Mouse (Mus musculus) MEL (cell line): ENCODE measurements around the gene Sparcl1. TPM values are rescaled to one million over a fixed set of nuclear protein-coding genes. Genes with fewer than 3 reads are reported as not detected.

Source experiments
- DNase-seq: peaks from one replicate; pipeline ENCODE4 v3.0.0; 2011; ENCODE audit warnings: low read depth, low spot score
- H3K27ac ChIP-seq: 2 replicates; pipeline ENCODE4 v1.5.1; 2012; ENCODE audit warnings: low read depth, mild to moderate bottlenecking, control low read depth, low read length, moderate library complexity; ENCODE audit not compliant: control insufficient read depth
- H3K27me3 ChIP-seq, 2 experiments: fragments of 150-350 bp in 1 of 2; sonication (generic) in 1 of 2; 2 replicates each; pipeline ENCODE4 v1.6.1; 2012; ENCODE audit warnings: low read length in 2 of 2, mild to moderate bottlenecking in 2 of 2, improper control_type of control experiment in 1 of 2, moderate library complexity in 1 of 2; ENCODE audit not compliant: insufficient read depth in 2 of 2, control insufficient read depth in 1 of 2
- H3K36me3 ChIP-seq, 2 experiments: 2 replicates each; pipeline ENCODE4 v1.6.1; 2012 to 2014; ENCODE audit warnings: low read length in 2 of 2, improper control_type of control experiment in 1 of 2, inconsistent platforms in 1 of 2, mild to moderate bottlenecking in 1 of 2; ENCODE audit not compliant: insufficient read depth in 2 of 2, control insufficient read depth in 1 of 2
- H3K4me1 ChIP-seq, 2 experiments: fragments of 150-350 bp in 1 of 2; sonication (generic) in 1 of 2; 2 replicates each; pipeline ENCODE4 v1.6.1; 2012; ENCODE audit warnings: low read length in 2 of 2, improper control_type of control experiment in 1 of 2, mild to moderate bottlenecking in 1 of 2; ENCODE audit not compliant: insufficient read depth in 2 of 2, control insufficient read depth in 1 of 2
- H3K4me3 ChIP-seq, 2 experiments: fragments of 150-350 bp in 1 of 2; sonication (generic) in 1 of 2; 2 replicates each; pipeline ENCODE4 v1.5.1; 2012; ENCODE audit warnings: low read depth in 2 of 2, low read length in 2 of 2, mild to moderate bottlenecking in 2 of 2, moderate library complexity in 2 of 2, control low read depth in 1 of 2, improper control_type of control experiment in 1 of 2; ENCODE audit not compliant: control insufficient read depth in 1 of 2, insufficient read depth in 1 of 2
- H3K79me2 ChIP-seq: 2 replicates; pipeline ENCODE4 v1.6.1; 2012; ENCODE audit warnings: mild to moderate bottlenecking, low read length, moderate library complexity; ENCODE audit not compliant: control insufficient read depth, poor library complexity, insufficient read depth
- H3K9ac ChIP-seq: 2 replicates; pipeline ENCODE4 v1.6.1; 2012; ENCODE audit warnings: low read depth, mild to moderate bottlenecking, control low read depth, low read length, moderate library complexity; ENCODE audit not compliant: control insufficient read depth, poor library complexity, severe bottlenecking
- H3K9me3 ChIP-seq: fragments of 150-350 bp; sonication (generic); replicated peaks from 2 replicates; pipeline ENCODE4 v1.6.1; 2012; ENCODE audit warnings: mild to moderate bottlenecking, low read length, improper control_type of control experiment, moderate library complexity; ENCODE audit not compliant: insufficient read depth
- CHD2 ChIP-seq: IDR thresholded peaks from 2 replicates; pipeline ENCODE4 v1.6.1; 2011; ENCODE audit warnings: low read length, improper control_type of control experiment
- E2F4 ChIP-seq: IDR thresholded peaks from 2 replicates; pipeline ENCODE4 v1.6.1; 2011; ENCODE audit warnings: low read depth, low read length, improper control_type of control experiment, borderline replicate concordance
- ELF1 ChIP-seq: IDR thresholded peaks from 2 replicates; pipeline ENCODE4 v1.6.1; 2014; ENCODE audit warnings: low read depth, mild to moderate bottlenecking, inconsistent platforms, low read length, improper control_type of control experiment, moderate library complexity
- GATA1 ChIP-seq: IDR thresholded peaks from 2 replicates; pipeline ENCODE4 v1.6.1; 2011; ENCODE audit warnings: low read depth, low read length, improper control_type of control experiment
- MAFK ChIP-seq: IDR thresholded peaks from 2 replicates; pipeline ENCODE4 v1.6.1; 2011; ENCODE audit warnings: low read depth, mild to moderate bottlenecking, low read length, improper control_type of control experiment, borderline replicate concordance
- MAX ChIP-seq: IDR thresholded peaks from 2 replicates; pipeline ENCODE4 v1.6.1; 2011; ENCODE audit warnings: low read length, improper control_type of control experiment
- MXI1 ChIP-seq: IDR thresholded peaks from 2 replicates; pipeline ENCODE4 v1.6.1; 2011; ENCODE audit warnings: mild to moderate bottlenecking, low read depth, low read length, improper control_type of control experiment
- MYC ChIP-seq: IDR thresholded peaks from 2 replicates; pipeline ENCODE4 v1.6.1; 2011; ENCODE audit warnings: low read depth, mild to moderate bottlenecking, low read length, improper control_type of control experiment, moderate library complexity
- NELFE ChIP-seq: IDR thresholded peaks from 2 replicates; pipeline ENCODE4 v1.6.1; 2011; ENCODE audit warnings: low read depth, low read length, improper control_type of control experiment
- NRF1 ChIP-seq: IDR thresholded peaks from 2 replicates; pipeline ENCODE4 v1.6.1; 2014; ENCODE audit warnings: low read depth, mild to moderate bottlenecking, inconsistent platforms, low read length, improper control_type of control experiment, moderate library complexity; ENCODE audit not compliant: poor library complexity, insufficient read depth, severe bottlenecking
- POLR2AphosphoS2 ChIP-seq: IDR thresholded peaks from 2 replicates; pipeline ENCODE4 v1.6.1; 2011; ENCODE audit warnings: low read length, improper control_type of control experiment
- SIN3A ChIP-seq: IDR thresholded peaks from 2 replicates; pipeline ENCODE4 v1.6.1; 2012; ENCODE audit warnings: low read length, improper control_type of control experiment, inconsistent platforms
- SMC3 ChIP-seq: IDR thresholded peaks from 2 replicates; pipeline ENCODE4 v1.6.1; 2011; ENCODE audit warnings: low read depth, low read length, improper control_type of control experiment
- TCF12 ChIP-seq: IDR thresholded peaks from 2 replicates; pipeline ENCODE4 v1.6.1; 2014; ENCODE audit warnings: low read depth, mild to moderate bottlenecking, inconsistent platforms, low read length, improper control_type of control experiment, moderate library complexity
- USF1 ChIP-seq: IDR thresholded peaks from 2 replicates; pipeline ENCODE4 v1.6.1; 2014; ENCODE audit warnings: low read depth, mild to moderate bottlenecking, inconsistent platforms, low read length, improper control_type of control experiment, moderate library complexity
- USF2 ChIP-seq, 2 experiments: IDR thresholded peaks; 2 replicates each; pipeline ENCODE4 v1.6.1; 2011 to 2012; ENCODE audit warnings: improper control_type of control experiment in 2 of 2, low read length in 2 of 2, borderline replicate concordance in 1 of 2, inconsistent platforms in 1 of 2, low read depth in 1 of 2, mild to moderate bottlenecking in 1 of 2; ENCODE audit not compliant: insufficient read depth in 1 of 2
- ZKSCAN1 ChIP-seq: IDR thresholded peaks from 2 replicates; pipeline ENCODE4 v1.6.1; 2012; ENCODE audit warnings: low read depth, mild to moderate bottlenecking, inconsistent platforms, low read length, improper control_type of control experiment, moderate library complexity
- ZNF384 ChIP-seq: IDR thresholded peaks from 2 replicates; pipeline ENCODE4 v1.6.1; 2012; ENCODE audit warnings: low read depth, mild to moderate bottlenecking, inconsistent platforms, low read length, improper control_type of control experiment
- polyA plus RNA-seq, 2 experiments: library from polyadenylated mRNA; stranded (reverse) in 1 of 2; unstranded in 1 of 2; fragments of >175 nt in 1 of 2; fragments of >200 nt in 1 of 2; gene quantifications; 2 replicates each; pipeline versions ENCODE4 v1.2.1 to v1.2.4; 2012; ENCODE audit warnings: low replicate concordance in 2 of 2, low read depth in 1 of 2; ENCODE audit not compliant: insufficient read length in 2 of 2, insufficient read depth in 1 of 2, missing spikeins in 1 of 2
- total RNA-seq: library from RNA; depleted of rRNA; stranded (reverse); fragments of 300-350 nt; gene quantifications from 2 replicates; pipeline ENCODE4 v1.2.3, GENCODE M21; 2012

Gene Sparcl1
- total and polyA plus RNA-seq, 3 experiments: not detected

DNA sequence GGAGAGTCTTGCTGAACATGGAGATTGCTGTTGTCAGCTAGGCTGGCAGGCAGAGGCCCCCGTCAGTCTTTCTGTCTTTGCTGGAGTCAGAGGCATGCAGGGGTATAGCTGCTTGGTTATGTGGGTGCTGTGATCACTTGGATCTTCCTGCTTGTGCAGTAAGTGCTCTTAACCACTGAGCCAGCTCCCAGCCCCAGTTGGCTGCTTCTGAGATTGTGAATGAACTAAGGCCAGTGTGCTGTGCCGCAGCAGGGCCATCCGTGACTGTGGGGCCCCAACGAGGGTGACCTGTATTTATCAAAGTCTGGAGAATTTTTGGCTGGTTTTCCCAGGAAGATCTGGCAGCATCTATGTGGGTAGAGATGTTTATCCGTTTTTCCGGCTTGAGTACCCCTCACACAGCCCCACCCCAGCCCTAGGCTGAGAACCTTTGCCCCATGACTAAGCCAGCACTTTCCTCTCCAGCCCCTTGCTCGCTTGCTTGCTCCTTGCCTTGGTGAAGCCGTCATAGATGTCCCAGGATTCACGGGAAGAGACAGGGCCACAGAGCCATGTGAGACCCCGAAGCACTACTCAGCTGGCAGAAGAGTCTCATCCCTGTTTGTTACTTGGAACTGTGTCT lies 24.5 kb upstream of the Sparcl1 start:
- Histone ChIP-seq H3K27ac (no peak overlapping the region), H3K4me1 (no peaks in the 10 kb centered on the region), H3K4me3 (no peak overlapping the region), H3K36me3 (no peaks in the 10 kb centered on the region), H3K9me3 (no peaks in the 10 kb centered on the region), H3K79me2 (no peaks in the 10 kb centered on the region), H3K27me3 (no peaks in the 10 kb centered on the region), H3K9ac (no peak overlapping the region)
- DNase-seq: no peak
- TF ChIP-seq GATA1 (no peak), SIN3A (no peak), ZNF384 (no peak), MAX (no peak), USF2 (IDR thresholded peaks at IDR 0.05; ENCODE audit: borderline replicate concordance in 1 of 2, insufficient read depth in 1 of 2, low read depth in 1 of 2, low read length in 2 of 2) (no peak), SMC3 (no peak)

DNA sequence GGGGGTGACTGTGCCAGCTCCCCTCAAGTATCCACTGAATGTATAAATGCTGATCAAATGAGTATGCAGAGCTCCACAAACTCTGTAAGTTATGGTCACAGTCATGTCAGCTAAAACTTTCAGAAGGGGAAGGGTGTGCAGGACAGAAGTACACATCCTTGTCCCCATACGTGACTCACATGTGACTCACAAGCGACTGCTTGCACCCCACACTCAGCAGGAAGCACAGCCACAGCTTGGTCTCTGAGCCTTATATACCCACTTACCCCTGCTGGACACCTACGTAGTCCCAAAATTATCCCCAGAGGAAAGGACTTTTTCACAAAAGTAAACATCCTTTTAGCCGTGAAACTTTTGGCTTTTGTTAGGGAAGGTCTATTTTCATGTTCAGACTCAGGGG lies 20.2 kb upstream of the Sparcl1 start:
- Histone ChIP-seq H3K27me3 (no peaks in the 10 kb centered on the region; a peak in 1 of 4 replicates), H3K36me3 (no peaks in the 10 kb centered on the region), H3K4me3 (no peak overlapping the region), H3K79me2 (no peaks in the 10 kb centered on the region), H3K27ac (no peak overlapping the region), H3K9me3 (no peaks in the 10 kb centered on the region), H3K4me1 (no peaks in the 10 kb centered on the region), H3K9ac (no peak overlapping the region)
- TF ChIP-seq MXI1: no peak
- no peak for TF ChIP-seq MAX
- TF ChIP-seq ZKSCAN1: no peak
- no peak for TF ChIP-seq ELF1
- TF ChIP-seq CHD2: no peak
- no peak for TF ChIP-seq ZNF384
- no peak for TF ChIP-seq NELFE
- TF ChIP-seq TCF12: no peak
- no peak for TF ChIP-seq MYC
- TF ChIP-seq MAFK: no peak
- no peak for TF ChIP-seq SIN3A
- no peak for TF ChIP-seq USF1
- no peak for TF ChIP-seq E2F4
- TF ChIP-seq POLR2AphosphoS2: no peak
- no peak for TF ChIP-seq NRF1
- DNase-seq: no peak
